Mouse (Mus musculus) midbrain, embryonic 14.5 days (tissue): ENCODE measurements around the gene Camkk1. TPM values are rescaled to one million over a fixed set of nuclear protein-coding genes. Genes with fewer than 3 reads are reported as not detected.
A peak's percentile ranks its signal among the peaks of the same experiment; 100 is the strongest.

ENCODE experiments used
- ATAC-seq: fragments of 200-750 bp; cut with Nextera tagmentation; 2 replicates; pipeline ENCODE4 v1.8.0; 2017; ENCODE audit warnings: moderate number of reproducible peaks, moderate library complexity; ENCODE audit not compliant: low FRiP score, low TSS enrichment
- DNase-seq: peaks from one replicate; pipeline ENCODE4 v3.0.0-alpha.2; 2015
- H3K27ac ChIP-seq: fragments of 300-500 bp; sonication (generic); replicated peaks from 2 replicates; pipeline ENCODE4 v1.5.1; 2014; ENCODE audit warnings: mild to moderate bottlenecking, low read depth, low read length, moderate library complexity
- H3K27me3 ChIP-seq: fragments of 300-500 bp; sonication (generic); 2 replicates; pipeline ENCODE4 v1.6.1; 2014; ENCODE audit warnings: low read length, control low read depth, mixed read lengths; ENCODE audit not compliant: control insufficient read depth, insufficient read depth
- H3K36me3 ChIP-seq: fragments of 300-500 bp; sonication (generic); 2 replicates; pipeline ENCODE4 v1.6.1; 2014; ENCODE audit warnings: low read length, control low read depth; ENCODE audit not compliant: control insufficient read depth, insufficient read depth
- H3K4me1 ChIP-seq: fragments of 300-500 bp; sonication (generic); 2 replicates; pipeline ENCODE4 v1.6.1; 2014; ENCODE audit warnings: mild to moderate bottlenecking, antibody characterized with exemption, low read length, control low read depth; ENCODE audit not compliant: control insufficient read depth, insufficient read depth
- H3K4me2 ChIP-seq: fragments of 300-500 bp; sonication (generic); 2 replicates; pipeline ENCODE4 v1.6.1; 2014; ENCODE audit warnings: mild to moderate bottlenecking, low read length, moderate library complexity
- H3K4me3 ChIP-seq: fragments of 300-500 bp; sonication (generic); replicated peaks from 2 replicates; pipeline ENCODE4 v1.5.1; 2014; ENCODE audit warnings: low read depth, low read length
- H3K9ac ChIP-seq: fragments of 300-500 bp; sonication (generic); replicated peaks from 2 replicates; pipeline ENCODE4 v1.6.1; 2014; ENCODE audit warnings: mild to moderate bottlenecking, low read length, moderate library complexity
- H3K9me3 ChIP-seq: fragments of 300-500 bp; sonication (generic); 2 replicates; pipeline ENCODE4 v1.6.1; 2016; ENCODE audit warnings: low read length, control low read depth, mixed read lengths; ENCODE audit not compliant: control insufficient read depth
- WGBS: fragments of 180-500 bp; shearing (Covaris S2); extraction: QIAGEN DNeasy Blood & Tissue Kit; methylation state at CpG from one replicate; pipeline ENCODE4 v1.1.7; 2014; 5-methylcytosine and 5-hydroxymethylcytosine counted together
- polyA plus RNA-seq: library from polyadenylated mRNA; unstranded; fragments of >200 nt; fragmentation: Nextera tagmentation; extraction: Ambion mirVana; gene quantifications from 2 replicates; pipeline ENCODE4 v1.2.1, GENCODE M21; 2014

Gene Camkk1
- polyA plus RNA-seq, 1 experiment from 2014 or later = 11.0 TPM

DNA sequence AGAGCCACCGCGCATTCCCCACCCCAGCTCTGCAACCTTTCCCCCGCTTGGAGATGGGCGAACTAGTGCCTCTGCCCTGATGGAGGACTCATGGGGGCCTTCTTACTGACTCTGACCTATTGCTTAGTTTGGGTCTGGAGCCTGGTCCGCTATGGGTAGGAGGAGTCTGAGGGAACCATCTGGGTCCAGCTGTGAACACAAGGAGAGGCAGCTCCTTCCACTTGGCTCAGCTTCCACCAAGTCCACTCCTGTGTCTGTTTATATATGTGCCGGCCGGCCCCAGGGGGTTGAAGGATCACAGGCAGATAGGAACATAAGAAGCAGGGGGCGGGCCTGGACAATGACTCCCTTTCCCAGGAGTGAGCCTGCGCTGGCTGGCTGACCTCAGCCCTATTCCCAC, 26.8 kb upstream of the Camkk1 start:
- Histone ChIP-seq H3K4me2 (no peak overlapping the region), H3K36me3 (no peaks in the 10 kb centered on the region), H3K27ac (no peak overlapping the region), H3K27me3 (no peaks in the 10 kb centered on the region), H3K4me3 (no peak overlapping the region), H3K9ac (no peak overlapping the region), H3K4me1 (no peaks in the 10 kb centered on the region), H3K9me3 (no peaks in the 10 kb centered on the region)
- 78% methylated on average over 9 of the region's 9 CpGs for WGBS
- ATAC-seq = no peak
- no peak for DNase-seq

DNA sequence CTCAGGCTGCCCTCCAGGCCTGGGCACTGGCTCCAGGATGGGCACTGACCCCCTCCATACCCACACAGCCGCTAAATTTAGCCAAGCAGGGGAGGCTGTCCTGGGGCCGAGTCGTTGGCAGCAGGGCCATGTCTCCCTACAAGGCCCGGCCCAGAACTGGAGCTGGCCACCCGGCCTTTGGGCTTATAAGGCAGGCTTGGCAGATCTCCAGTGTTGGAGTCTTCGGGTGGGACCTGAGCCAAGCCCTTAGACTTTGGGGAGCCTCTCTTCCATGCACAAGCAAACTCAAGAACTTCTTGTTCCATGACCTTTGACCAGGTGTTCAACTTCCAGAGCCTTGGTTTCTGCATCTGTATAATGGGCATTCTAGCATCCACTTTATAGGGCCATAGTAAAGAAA, 22.5 kb upstream of the Camkk1 start:
- no peak for DNase-seq
- H3K9ac ChIP-seq = no peak overlapping the region
- WGBS = 93% methylated on average over 6 of the region's 6 CpGs

DNA sequence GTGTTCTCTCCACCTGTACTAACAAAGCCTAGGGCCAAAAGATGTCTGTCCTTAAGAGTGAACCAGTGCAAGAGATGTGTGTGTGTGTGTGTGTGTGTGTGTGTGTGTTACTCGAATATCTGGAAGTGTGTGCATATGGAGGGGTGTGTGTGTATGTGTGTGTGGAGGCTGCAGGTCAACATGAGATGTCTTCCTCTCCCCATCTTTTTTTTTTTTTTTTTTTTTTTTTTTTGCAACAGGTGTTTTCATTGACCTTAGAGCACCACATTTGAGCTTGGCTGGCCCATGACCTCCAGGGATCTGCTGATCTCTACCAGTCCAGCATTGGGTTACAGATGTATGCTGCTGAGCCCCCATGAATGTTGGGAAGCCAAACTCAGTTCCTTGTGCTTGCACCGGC, 22.0 kb upstream of the Camkk1 start:
- Histone ChIP-seq H3K4me2 (no peak overlapping the region), H3K36me3 (no peaks in the 10 kb centered on the region), H3K9me3 (no peaks in the 10 kb centered on the region), H3K27ac (no peak overlapping the region), H3K9ac (no peak overlapping the region), H3K27me3 (no peaks in the 10 kb centered on the region), H3K4me1 (no peaks in the 10 kb centered on the region), H3K4me3 (no peak overlapping the region)
- WGBS = 83% methylated on average over 2 of the region's 2 CpGs
- DNase-seq (no peak), ATAC-seq (no peak)

More for the DNA sequence above, 22.5 kb upstream of the Camkk1 start:
- Histone ChIP-seq H3K27ac (no peak overlapping the region), H3K9me3 (no peaks in the 10 kb centered on the region), H3K4me2 (no peak overlapping the region), H3K27me3 (no peaks in the 10 kb centered on the region), H3K36me3 (no peaks in the 10 kb centered on the region), H3K4me1 (no peaks in the 10 kb centered on the region), H3K4me3 (no peak overlapping the region)
- no peak for ATAC-seq

DNA sequence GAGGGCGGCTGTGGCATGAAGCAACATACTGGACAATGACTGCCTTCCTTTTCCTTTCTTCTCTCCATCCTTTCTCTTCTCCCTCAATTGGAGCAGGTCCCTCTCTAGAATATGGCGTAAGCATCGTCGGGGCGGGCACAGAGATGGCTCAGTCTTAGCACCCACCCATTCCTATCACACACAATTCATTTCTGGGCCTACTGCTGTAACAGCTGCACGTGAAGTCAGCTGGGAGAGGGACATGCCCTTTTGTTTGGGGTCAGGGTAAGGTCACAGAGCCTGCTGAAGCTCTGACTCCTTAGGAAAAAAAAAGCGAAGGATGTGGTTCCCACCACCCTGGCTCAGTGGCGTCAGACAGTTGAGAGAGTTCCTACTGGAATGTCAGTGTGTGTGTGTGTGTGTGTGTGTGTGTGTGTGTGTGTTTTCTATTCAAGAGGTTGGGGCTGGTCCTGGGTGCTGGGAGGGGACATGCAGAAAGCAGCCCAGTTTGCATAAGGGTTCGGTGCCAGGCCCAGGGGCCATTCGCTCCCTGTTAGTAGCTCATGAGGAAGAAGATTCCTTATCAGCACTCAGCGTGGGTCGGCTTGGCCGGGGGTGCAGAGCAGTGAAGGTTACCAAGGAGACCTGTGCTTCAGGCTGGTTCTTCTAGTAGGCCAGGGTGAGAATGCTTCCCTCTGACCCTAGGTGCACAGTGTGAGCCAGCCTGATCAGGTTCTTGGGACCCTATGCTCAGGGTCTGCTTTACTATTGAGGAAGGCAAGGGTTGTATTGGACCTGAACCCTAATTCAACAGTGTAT, 21.1 kb upstream of the Camkk1 start:
- Histone ChIP-seq H3K27ac (no peak overlapping the region), H3K27me3 (no peaks in the 10 kb centered on the region), H3K4me2 (no peak overlapping the region), H3K9me3 (no peaks in the 10 kb centered on the region), H3K9ac (no peak overlapping the region), H3K36me3 (no peaks in the 10 kb centered on the region), H3K4me3 (no peak overlapping the region), H3K4me1 (no peaks in the 10 kb centered on the region)
- 83% methylated on average over 13 of the region's 13 CpGs for WGBS
- no peak for ATAC-seq
- DNase-seq = no peak

DNA sequence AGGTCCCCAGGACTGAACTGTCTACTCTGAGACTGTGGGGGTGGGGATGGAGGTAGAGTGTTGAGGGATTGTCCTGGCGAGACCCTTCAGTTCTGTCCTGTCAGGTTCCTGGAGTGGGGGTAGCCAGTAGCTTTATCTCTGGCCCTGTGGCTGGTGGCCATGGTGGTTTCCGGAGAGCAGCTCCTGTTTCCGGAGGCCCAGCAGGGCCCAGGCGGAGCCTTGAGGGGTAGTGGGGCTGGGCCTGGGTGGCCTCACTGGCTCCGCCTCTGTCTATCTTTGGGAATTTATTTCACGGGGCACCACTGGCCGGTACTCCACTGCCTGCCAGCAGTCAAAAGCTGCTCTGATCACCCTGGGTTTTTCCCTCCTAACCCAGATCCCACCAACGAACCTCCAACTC, 20.0 kb upstream of the Camkk1 start, which contains the start of gene P2rx1:
TSS of gene P2rx1 (plus strand) at position 333 of the 400 bp plus-strand sequence.
- no peak within 1 kb of the TSS for H3K4me3 ChIP-seq
- no peak within 1 kb of the TSS for H3K9ac ChIP-seq
- no peak within 1 kb of the TSS for H3K27ac ChIP-seq
- DNase-seq (no peak), ATAC-seq (no peak)
- no peaks in the 10 kb centered on the region for H3K36me3 ChIP-seq
- H3K27me3 ChIP-seq = no peaks in the 10 kb centered on the region
- no peaks in the 10 kb centered on the region for H3K9me3 ChIP-seq
- no peaks in the 10 kb centered on the region for H3K4me1 ChIP-seq
- WGBS = 60% methylated on average over 8 of the region's 8 CpGs
- no peak within 1 kb of the TSS for H3K4me2 ChIP-seq

DNA sequence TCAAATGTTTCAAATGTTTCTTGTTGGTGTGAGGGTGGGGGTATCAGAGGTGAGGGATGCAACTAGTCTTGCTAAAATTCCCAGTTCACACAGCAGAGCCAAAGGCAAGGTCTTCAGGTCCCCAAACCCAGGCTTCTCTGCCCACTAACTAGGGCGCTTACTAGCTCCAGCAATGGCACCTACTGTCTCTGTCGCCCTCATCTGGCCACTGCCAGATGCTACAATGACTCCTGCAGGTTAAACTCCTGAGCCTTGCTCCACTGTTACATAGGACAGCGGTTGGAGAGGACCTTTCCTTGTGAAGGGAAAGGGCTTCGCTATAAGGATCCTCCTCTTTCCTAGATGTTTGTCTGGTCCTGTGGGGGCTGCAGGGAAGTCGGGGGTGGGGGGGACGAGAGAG, 17.8 kb upstream of the Camkk1 start:
- Histone ChIP-seq H3K27ac (no peak overlapping the region), H3K27me3 (no peaks in the 10 kb centered on the region), H3K36me3 (no peaks in the 10 kb centered on the region), H3K4me2 (no peak overlapping the region), H3K4me3 (no peak overlapping the region), H3K9ac (no peak overlapping the region), H3K9me3 (no peaks in the 10 kb centered on the region), H3K4me1 (no peaks in the 10 kb centered on the region)
- ATAC-seq (no peak), DNase-seq (peak; percentile 77)
- WGBS = 13% methylated on average over 6 of the region's 6 CpGs

DNA sequence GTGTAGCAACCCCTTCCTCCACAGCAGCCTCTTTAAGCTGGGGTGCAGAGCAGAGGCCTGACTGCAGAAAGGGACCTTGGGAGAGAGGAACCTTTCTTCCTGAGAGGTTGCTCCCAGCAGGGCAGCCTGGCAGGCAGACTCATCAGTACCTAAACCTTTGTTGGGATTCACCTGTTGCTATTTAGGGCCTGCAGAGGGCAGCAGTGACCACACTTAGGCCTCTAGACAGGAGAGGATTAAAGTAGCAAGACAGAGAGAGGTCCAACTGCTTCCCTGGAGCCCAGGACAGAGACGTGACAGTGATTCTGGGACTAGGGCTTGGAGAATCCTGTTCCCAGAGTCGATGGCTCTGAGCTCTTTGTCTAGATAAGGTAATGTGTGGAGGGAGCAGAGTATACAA, 12.4 kb upstream of the Camkk1 start:
- DNase-seq (peak; percentile 80), ATAC-seq (no peak)
- 1% methylated on average over 2 of the region's 2 CpGs for WGBS
- no peaks in the 10 kb centered on the region for H3K9me3 ChIP-seq
- H3K4me3 ChIP-seq = no peak overlapping the region
- no peaks in the 10 kb centered on the region for H3K4me1 ChIP-seq
- H3K27me3 ChIP-seq = no peaks in the 10 kb centered on the region
- no peak overlapping the region for H3K27ac ChIP-seq
- no peak overlapping the region for H3K4me2 ChIP-seq
- H3K9ac ChIP-seq = no peak overlapping the region
- no peaks in the 10 kb centered on the region for H3K36me3 ChIP-seq

DNA sequence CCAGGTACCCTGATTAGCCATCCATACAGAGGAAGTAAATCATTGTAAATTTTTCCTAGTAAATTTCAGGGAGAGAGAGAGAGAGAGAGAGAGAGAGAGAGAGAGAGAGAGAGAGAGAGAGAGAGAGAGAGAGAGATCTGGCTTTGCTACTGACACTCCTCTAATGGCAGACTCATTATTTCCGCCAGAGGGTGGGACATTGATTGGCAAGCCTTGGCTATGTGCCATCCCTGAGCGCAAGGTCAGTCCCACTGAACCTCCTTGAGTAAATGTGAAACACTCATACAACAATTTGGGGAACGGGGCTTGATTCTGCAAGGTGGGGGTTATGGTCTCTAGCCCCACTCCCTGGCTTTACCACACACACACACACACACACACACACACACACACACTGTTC, 11.7 kb upstream of the Camkk1 start:
- Histone ChIP-seq H3K9ac (no peak overlapping the region), H3K9me3 (no peaks in the 10 kb centered on the region), H3K36me3 (no peaks in the 10 kb centered on the region), H3K4me2 (no peak overlapping the region), H3K4me1 (no peaks in the 10 kb centered on the region), H3K27ac (no peak overlapping the region), H3K4me3 (no peak overlapping the region), H3K27me3 (no peaks in the 10 kb centered on the region)
- ATAC-seq = no peak
- DNase-seq = peak; percentile 27
- 61% methylated on average over 3 of the region's 3 CpGs for WGBS
